Mouse (Mus musculus): ENCODE measurements around the gene Atp5g3.

- TF ChIP-seq POLR2A (IDR thresholded peaks at IDR 0.05; ENCODE audit: control insufficient read depth, extremely low read depth, insufficient read depth, low read length, poor library complexity), result no peak
- TF ChIP-seq CTCF (IDR thresholded peaks at IDR 0.05; ENCODE audit: borderline replicate concordance, control insufficient read depth, extremely low read depth, insufficient read depth, low read length, poor library complexity), result no peak
These were observed 36.2 kb upstream of the Atp5g3 start for GRCm38 (mm10) chr2:73947360-73947759.
